Mouse (Mus musculus) urinary bladder, postnatal 10 days (tissue): ENCODE results near the gene Olfr1307.

Experiments used
- DNase-seq: peaks from one replicate; pipeline ENCODE4 v3.0.0; 2022; ENCODE audit warnings: low spot score

The Olfr1307 gene

GRCm38 (mm10) chr2:111949340-111949739, at the start of gene Olfr1307:
Olfr1307 (minus strand) TSS chr2:111949440.
- no peak for DNase-seq

DNA sequence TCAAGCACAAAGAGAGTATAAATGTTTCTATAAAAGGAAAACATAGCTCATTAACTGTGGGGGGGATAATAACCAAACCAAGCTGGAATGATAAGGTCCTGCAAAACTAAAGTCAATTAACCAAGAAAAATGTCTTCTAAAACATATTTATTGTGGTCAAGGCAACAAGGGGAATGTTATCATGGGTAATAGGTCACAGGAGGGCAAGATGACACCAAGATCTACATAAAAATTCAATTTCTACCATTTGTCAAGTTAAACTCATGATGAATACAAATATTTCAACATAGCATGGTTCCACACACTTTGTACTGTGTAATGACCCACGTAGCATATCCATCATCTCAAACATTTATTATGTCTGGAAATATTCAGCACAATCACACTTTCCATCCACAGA, 40.9 kb upstream of the Olfr1307 start, which contains the start of gene Olfr1309:
TSS of gene Olfr1309 (minus strand) at position 101 of the 400 bp plus-strand sequence.
- no peak for DNase-seq

- no peak for DNase-seq
Measured at GRCm38 (mm10) chr2:111964844-111965243, 15.6 kb upstream of the Olfr1307 start, which contains the start of gene Olfr1308. Olfr1308 (minus strand) TSS chr2:111964944.

DNA sequence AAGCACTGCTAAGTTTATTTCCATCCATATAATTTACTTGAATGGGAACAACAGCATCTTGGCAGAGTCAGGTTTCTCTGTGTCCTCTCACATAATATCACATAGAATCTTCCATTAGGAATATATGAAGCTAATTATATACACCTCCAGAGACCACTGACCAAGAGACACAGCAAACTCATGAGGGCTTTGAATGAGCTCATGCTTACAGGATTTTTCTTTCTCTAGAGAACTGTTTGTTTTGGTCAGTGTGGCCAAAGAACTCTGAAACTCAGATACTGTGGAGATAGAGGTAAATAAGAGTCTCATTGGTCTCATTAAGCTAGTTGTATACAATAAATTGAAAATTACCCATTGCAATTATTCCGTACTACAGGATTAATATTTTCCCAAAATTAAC, 33.1 kb downstream of the Olfr1307 start, which contains the start of gene Olfr1306:
TSS of gene Olfr1306 (minus strand) at position 101 of the 400 bp plus-strand sequence.
- DNase-seq: no peak
